Comparison of ENCODE assay signal across 13 mouse cellular contexts in the genomic region with DNA sequence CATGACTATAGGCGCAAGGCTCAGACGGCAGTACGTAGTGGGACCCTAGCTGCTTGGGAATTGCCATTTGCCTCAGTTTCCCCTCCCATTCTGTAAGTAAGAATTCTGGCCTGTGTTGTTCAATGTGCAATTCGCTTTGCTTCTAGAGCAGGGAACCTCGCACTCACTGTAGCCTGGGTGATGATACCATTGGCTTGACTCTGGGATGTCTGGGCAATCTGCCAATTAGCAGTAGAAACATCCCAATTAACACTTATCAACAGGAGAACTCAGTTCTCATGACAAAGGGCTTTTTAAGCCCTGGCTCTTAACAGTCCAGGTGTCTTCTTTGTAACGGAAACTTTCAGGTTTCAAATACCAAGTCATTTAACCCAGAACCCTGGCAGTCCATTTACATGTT.
A peak's percentile ranks its signal among the peaks of the same experiment; 100 is the strongest.
DNase-seq lines count a peak whose midpoint lies in the region; ATAC-seq and TF ChIP-seq lines count a peak whose summit lies in the region.
"Had no signal": no experiment of that assay in that cellular context is flagged by ENCODE, and none has a peak within 500 bp of the region (broad histone marks: within the 10 kb centered on the region; RNA-seq: fewer than 3 reads in every experiment).

No protein-coding gene starts in this region.

- no peaks in the 10 kb centered on the region for H3K9me3 ChIP-seq in forebrain, postnatal 0 days (ENCODE audit: low read length)
- H3K9me3 ChIP-seq in intestine, postnatal 0 days (ENCODE audit: control insufficient read depth): no peaks in the 10 kb centered on the region
- H3K9me3 ChIP-seq: limb, embryonic 10.5 days had no signal

- TF ChIP-seq CTCF in forebrain, postnatal 0 days (IDR thresholded peaks at IDR 0.05; ENCODE audit: low read depth): no peak
- TF ChIP-seq CTCF in intestine, postnatal 0 days (IDR thresholded peaks at IDR 0.05; ENCODE audit: low read depth): no peak

- ATAC-seq in forebrain, postnatal 0 days: peak; percentile 62
- ATAC-seq in intestine, postnatal 0 days: no peak

- no peak overlapping the region for H3K4me3 ChIP-seq in forebrain, postnatal 0 days (ENCODE audit: low read depth, low read length)
- H3K4me3 ChIP-seq in intestine, postnatal 0 days (ENCODE audit: low read depth, low read length): no peak overlapping the region
- H3K4me3 ChIP-seq: limb, embryonic 10.5 days had no signal

- WGBS in forebrain, postnatal 0 days: 45% methylated on average over 6 of the region's 6 CpGs
- 73% methylated on average over 6 of the region's 6 CpGs for WGBS in intestine, postnatal 0 days

- H3K27me3 ChIP-seq in forebrain, postnatal 0 days (ENCODE audit: insufficient read depth, low read length): no peaks in the 10 kb centered on the region
- H3K27me3 ChIP-seq in intestine, postnatal 0 days (replicated peaks; ENCODE audit: control insufficient read depth, insufficient read depth, low read length): no peaks in the 10 kb centered on the region

- no peak overlapping the region for H3K9ac ChIP-seq in forebrain, postnatal 0 days
- H3K9ac ChIP-seq in intestine, postnatal 0 days (ENCODE audit: low read depth, low read length): no peak overlapping the region

- peak; percentile 20 for DNase-seq in layer of hippocampus, adult 11-12 months (ENCODE audit: low spot score)
- no peak for DNase-seq in layer of hippocampus, postnatal 25 days (ENCODE audit: extremely low spot score in 1 of 2, low spot score in 1 of 2)
- DNase-seq in ES-CJ7 (ENCODE audit: low read depth, low spot score) (peak; percentile 7), MN1 (ENCODE audit: low spot score) (peak; percentile 17)
- peak; percentile 66 for DNase-seq in forebrain, postnatal 0 days
- DNase-seq in lung, postnatal 36 days: no peak
- DNase-seq: adrenal gland, postnatal 25 days; cerebellum, adult 18-20 months; gastrocnemius, postnatal 25 days; spleen, adult 18-20 months had no signal

- H3K4me1 ChIP-seq in forebrain, postnatal 0 days (ENCODE audit: insufficient read depth): no peaks in the 10 kb centered on the region; the same call in 1 of the 2 replicates
- no peaks in the 10 kb centered on the region for H3K4me1 ChIP-seq in intestine, postnatal 0 days (replicated peaks; ENCODE audit: control insufficient read depth, insufficient read depth, low read length)

- H3K36me3 ChIP-seq in forebrain, postnatal 0 days (ENCODE audit: insufficient read depth): no peaks in the 10 kb centered on the region
- H3K36me3 ChIP-seq in intestine, postnatal 0 days (ENCODE audit: control insufficient read depth, insufficient read depth): no peaks in the 10 kb centered on the region
- H3K36me3 ChIP-seq: limb, embryonic 10.5 days had no signal

- no peak overlapping the region for H3K27ac ChIP-seq in forebrain, postnatal 0 days (ENCODE audit: low read depth, low read length)
- no peak overlapping the region for H3K27ac ChIP-seq in intestine, postnatal 0 days (ENCODE audit: low read depth, low read length)
- H3K27ac ChIP-seq: limb, embryonic 10.5 days; macrophage had no signal

- no peak overlapping the region for H3K4me2 ChIP-seq in forebrain, postnatal 0 days (ENCODE audit: low read depth)
- no peak overlapping the region for H3K4me2 ChIP-seq in intestine, postnatal 0 days (replicated peaks; ENCODE audit: low read depth)

Comparison
In these comparisons a context has a peak if more than half of its experiments do, and no peak if none do; other contexts are left out.
1. DNase-seq: peak in layer of hippocampus, adult 11-12 months (single experiment), ES-CJ7 (single experiment), MN1 (single experiment) and forebrain, postnatal 0 days (single experiment); none in layer of hippocampus, postnatal 25 days (0 of 2) and lung, postnatal 36 days (single experiment).